Mouse (Mus musculus): ENCODE data around the gene St6galnac5. TPM values are rescaled to one million over a fixed set of nuclear protein-coding genes. Genes with fewer than 3 reads are reported as not detected.

The St6galnac5 gene
- total and polyA plus RNA-seq, 3 experiments: 0.04 TPM; not detected in 2

GRCm38 (mm10) chr3:153016355-153016754 lies 34.3 kb upstream of the St6galnac5 start:
- dilution Hi-C loops (cut with MboI; ENCODE audit: extremely low pct_ligation_motif_present, extremely low pct_unique_long_range_greater_than_20kb, low sequenced_read_pairs) (no loop called here), in situ Hi-C loops (cut with MboI; ENCODE audit: low pct_ligation_motif_present, low pct_unique_long_range_greater_than_20kb, low sequenced_read_pairs) (no loop called here)
- TF ChIP-seq SIN3A (IDR thresholded peaks at IDR 0.05; ENCODE audit: low read length) (0 out of 2 replicates have a peak, but pooled peaks have one; percentile 28), E2F4 (IDR thresholded peaks at IDR 0.05; ENCODE audit: insufficient replicate concordance, low read depth, low read length) (no peak), TCF12 (IDR thresholded peaks at IDR 0.05; ENCODE audit: low read depth, low read length) (no peak), ZC3H11A (IDR thresholded peaks at IDR 0.05; ENCODE audit: low read depth, low read length) (no peak), EP300 (IDR thresholded peaks at IDR 0.05; ENCODE audit: low read length) (peak; percentile 35; the same call in 1 of the 2 replicates), CHD2 (IDR thresholded peaks at IDR 0.05; ENCODE audit: low read length) (no peak), MXI1 (IDR thresholded peaks at IDR 0.05; ENCODE audit: low read depth, low read length) (peak; percentile 41; the same call in 1 of the 2 replicates), USF1 (IDR thresholded peaks at IDR 0.05; ENCODE audit: low read depth, low read length) (no peak), ETS1 (conservative IDR thresholded peaks at IDR 0.05; ENCODE audit: low read depth, low read length) (no peak), HCFC1 (IDR thresholded peaks at IDR 0.05; ENCODE audit: low read depth, low read length) (no peak), POLR2AphosphoS2 (IDR thresholded peaks at IDR 0.05; ENCODE audit: low read depth, low read length) (no peak), RCOR1 (conservative IDR thresholded peaks at IDR 0.05; ENCODE audit: low read depth, low read length) (no peak), UBTF (IDR thresholded peaks at IDR 0.05; ENCODE audit: low read depth, low read length) (no peak), CTCF (conservative IDR thresholded peaks at IDR 0.05 in 1 of 2, IDR thresholded peaks at IDR 0.05 in 1 of 2; ENCODE audit: low read depth in 2 of 2, low read length in 2 of 2) (no peak), USF2 (conservative IDR thresholded peaks at IDR 0.05; ENCODE audit: low read depth, low read length) (no peak), JUN (IDR thresholded peaks at IDR 0.05; ENCODE audit: insufficient read depth, low read depth, low read length) (no peak), NELFE (IDR thresholded peaks at IDR 0.05; ENCODE audit: low read depth, low read length) (no peak), GABPA (IDR thresholded peaks at IDR 0.05; ENCODE audit: insufficient replicate concordance, low read depth, low read length) (no peak), ZNF384 (IDR thresholded peaks at IDR 0.05; ENCODE audit: low read depth, low read length) (no peak), BHLHE40 (IDR thresholded peaks at IDR 0.05; ENCODE audit: low read depth, low read length) (peak; percentile 35), MAX (IDR thresholded peaks at IDR 0.05; ENCODE audit: low read length) (no peak), IRF4 (IDR thresholded peaks at IDR 0.05; ENCODE audit: low read depth, low read length) (peak; percentile 40), MAFK (IDR thresholded peaks at IDR 0.05; ENCODE audit: insufficient replicate concordance, low read length) (no peak), ZMIZ1 (IDR thresholded peaks at IDR 0.05; ENCODE audit: low read depth, low read length) (no peak), ZKSCAN1 (IDR thresholded peaks at IDR 0.05; ENCODE audit: borderline replicate concordance, low read depth, low read length) (no peak), ELF1 (IDR thresholded peaks at IDR 0.05; ENCODE audit: low read depth, low read length) (0 out of 2 replicates have a peak, but pooled peaks have one; percentile 12), NRF1 (IDR thresholded peaks at IDR 0.05; ENCODE audit: low read depth, low read length) (no peak), JUND (conservative IDR thresholded peaks at IDR 0.05; ENCODE audit: low read depth, low read length) (no peak), POLR2A (IDR thresholded peaks at IDR 0.05; ENCODE audit: low read depth, low read length) (no peak), MYC (IDR thresholded peaks at IDR 0.05; ENCODE audit: low read depth, low read length) (peak; percentile 59; the same call in 1 of the 2 replicates)

More at GRCm38 (mm10) chr3:153016355-153016754, 34.3 kb upstream of the St6galnac5 start:
- Histone ChIP-seq H3K4me2 (ENCODE audit: insufficient read depth, low read depth, poor library complexity, severe bottlenecking) (peak overlapping the region; percentile 29), H3K27me3 (replicated peaks) (no peaks in the 10 kb centered on the region), H3K9me3 (replicated peaks; ENCODE audit: low read length) (no peaks in the 10 kb centered on the region), H3K36me3 (replicated peaks in 1 of 2; ENCODE audit: control insufficient read depth in 1 of 2, insufficient read depth in 1 of 2, low read length in 1 of 2) (no peaks in the 10 kb centered on the region), H3K79me2 (replicated peaks; ENCODE audit: control insufficient read depth, extremely low read depth, insufficient read depth, poor library complexity, severe bottlenecking) (no peaks in the 10 kb centered on the region), H3K4me3 (replicated peaks in 1 of 3; ENCODE audit: low read depth in 2 of 3, low read length in 2 of 3, poor library complexity in 1 of 3) (no peak overlapping the region), H3K4me1 (ENCODE audit: control insufficient read depth in 1 of 2, insufficient read depth in 2 of 2) (peaks cover 0 to 17% of the 10 kb centered on the region in 2 experiments; a peak in 2 of 4 replicates), H3K27ac (ENCODE audit: insufficient read depth, low read depth) (no peak overlapping the region), H3K9ac (ENCODE audit: insufficient read depth, low read depth) (no peak overlapping the region)
- DNase-seq (ENCODE audit: extremely low read depth): peak; percentile 58

Measured in CH12.LX (cell line).